Mouse (Mus musculus) hindbrain, postnatal 0 days (tissue): ENCODE measurements around the gene Vcam1. TPM values are rescaled to one million over a fixed set of nuclear protein-coding genes. Genes with fewer than 3 reads are reported as not detected.

ENCODE experiments used
- ATAC-seq: fragments of 200-750 bp; cut with Nextera tagmentation; 2 replicates; pipeline ENCODE4 v1.8.0; 2017; ENCODE audit warnings: mild to moderate bottlenecking, moderate TSS enrichment, moderate library complexity
- DNase-seq: peaks from one replicate; pipeline ENCODE4 v3.0.0-alpha.2; 2015; ENCODE audit warnings: low spot score
- H3K27ac ChIP-seq: fragments of 300-500 bp; sonication (generic); 2 replicates; pipeline ENCODE4 v1.5.1; 2014; ENCODE audit warnings: mild to moderate bottlenecking
- H3K27me3 ChIP-seq: fragments of 300-500 bp; sonication (generic); 2 replicates; pipeline ENCODE4 v1.6.1; 2014; ENCODE audit warnings: low read length, mixed read lengths; ENCODE audit not compliant: insufficient read depth
- H3K36me3 ChIP-seq: fragments of 300-500 bp; sonication (generic); 2 replicates; pipeline ENCODE4 v1.6.1; 2014; ENCODE audit warnings: low read length, mixed read lengths; ENCODE audit not compliant: insufficient read depth
- H3K4me1 ChIP-seq: fragments of 300-500 bp; sonication (generic); 2 replicates; pipeline ENCODE4 v1.6.1; 2014; ENCODE audit warnings: antibody characterized with exemption, low read length, mixed read lengths; ENCODE audit not compliant: insufficient read depth
- H3K4me2 ChIP-seq: fragments of 300-500 bp; sonication (generic); 2 replicates; pipeline ENCODE4 v1.6.1; 2014; ENCODE audit warnings: low read depth, mild to moderate bottlenecking, low read length, moderate library complexity, mixed read lengths
- H3K4me3 ChIP-seq: fragments of 300-500 bp; sonication (generic); 2 replicates; pipeline ENCODE4 v1.5.1; 2014; ENCODE audit warnings: low read length
- H3K9ac ChIP-seq: fragments of 300-500 bp; sonication (generic); replicated peaks from 2 replicates; pipeline ENCODE4 v1.6.1; 2014; ENCODE audit warnings: mild to moderate bottlenecking, low read length, moderate library complexity, mixed read lengths
- H3K9me3 ChIP-seq: fragments of 300-500 bp; sonication (generic); 2 replicates; pipeline ENCODE4 v1.6.1; 2016; ENCODE audit warnings: low read length, mixed read lengths
- CTCF ChIP-seq: IDR thresholded peaks from 2 replicates; pipeline ENCODE4 v1.5.1; 2016; ENCODE audit warnings: antibody characterized with exemption, control low read depth, low read depth
- WGBS: fragments of 180-500 bp; shearing (Covaris S2); extraction: QIAGEN DNeasy Blood & Tissue Kit; methylation state at CpG from one replicate; pipeline ENCODE4 v1.1.7; 2014; 5-methylcytosine and 5-hydroxymethylcytosine counted together
- polyA plus RNA-seq: library from polyadenylated mRNA; unstranded; fragments of >200 nt; fragmentation: Nextera tagmentation; extraction: Ambion mirVana; gene quantifications from 2 replicates; pipeline ENCODE4 v1.2.1, GENCODE M21; 2015
- total RNA-seq: library from RNA; depleted of rRNA; stranded (reverse); fragments of >200 nt; gene quantifications from 2 replicates; pipeline ENCODE4 v1.2.3, GENCODE M21; 2014

Vcam1 gene
- total and polyA plus RNA-seq, 2 experiments from 2014 or later, result 40.7 to 45.3 TPM

DNA sequence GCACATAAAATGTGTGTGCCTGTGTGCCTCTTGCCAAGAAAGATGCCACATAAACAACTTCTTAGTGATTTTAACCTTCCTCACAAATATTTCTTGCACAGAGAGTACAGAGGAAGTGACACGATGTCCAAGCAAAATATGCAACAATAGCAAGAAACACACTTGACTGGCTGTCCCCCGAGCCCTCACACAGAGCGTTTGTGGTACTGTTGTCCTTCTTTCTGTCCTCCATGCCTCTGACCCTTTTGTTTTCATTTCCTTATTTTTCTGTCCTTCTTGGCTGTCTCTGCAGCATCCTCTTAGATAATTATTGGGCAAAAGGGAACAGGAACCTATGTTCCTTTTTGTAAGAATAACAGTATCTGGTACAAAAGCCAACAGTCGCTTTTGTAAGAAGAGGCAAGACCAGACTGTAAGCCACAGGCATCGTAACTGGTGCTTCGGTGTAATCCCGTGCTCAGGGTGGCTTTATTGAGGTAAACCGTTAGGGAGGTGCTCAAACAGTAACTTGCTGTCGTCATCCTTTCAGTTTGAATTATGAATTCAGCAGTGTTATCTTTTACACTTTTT is 32.7 kb upstream of the Vcam1 start:
- Histone ChIP-seq H3K9ac (no peak overlapping the region), H3K9me3 (no peaks in the 10 kb centered on the region), H3K4me3 (no peak overlapping the region), H3K36me3 (no peaks in the 10 kb centered on the region), H3K4me1 (no peaks in the 10 kb centered on the region), H3K27ac (no peak overlapping the region), H3K27me3 (no peaks in the 10 kb centered on the region), H3K4me2 (no peak overlapping the region)
- no peak for ATAC-seq
- DNase-seq, result no peak
- 81% methylated on average over 9 of the region's 9 CpGs for WGBS
- TF ChIP-seq CTCF, result no peak

DNA sequence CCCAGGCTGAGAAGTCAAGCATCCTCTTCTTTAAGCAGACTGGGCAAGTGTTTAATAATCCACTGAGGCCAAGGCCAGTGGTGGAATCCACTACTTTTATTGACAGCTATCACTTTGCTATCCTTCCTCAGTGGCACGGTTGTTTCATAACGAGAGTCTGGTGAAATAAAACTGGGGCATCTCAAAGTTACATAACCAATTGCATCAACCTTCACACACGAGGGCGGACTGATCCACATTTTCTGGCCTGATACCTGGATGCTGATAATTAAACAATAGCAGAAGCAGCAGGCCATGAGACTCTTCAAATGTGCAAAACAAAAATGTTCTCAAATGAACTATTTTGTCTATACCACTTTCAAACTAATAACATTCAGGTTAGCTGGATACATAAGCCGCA is 29.9 kb upstream of the Vcam1 start:
- Histone ChIP-seq H3K4me3 (no peak overlapping the region), H3K27ac (no peak overlapping the region), H3K9me3 (no peaks in the 10 kb centered on the region), H3K9ac (no peak overlapping the region), H3K27me3 (no peaks in the 10 kb centered on the region), H3K36me3 (no peaks in the 10 kb centered on the region), H3K4me1 (no peaks in the 10 kb centered on the region), H3K4me2 (no peak overlapping the region)
- no peak for DNase-seq
- TF ChIP-seq CTCF, result no peak
- WGBS, result 96% methylated on average over 5 of the region's 5 CpGs
- ATAC-seq, result no peak

DNA sequence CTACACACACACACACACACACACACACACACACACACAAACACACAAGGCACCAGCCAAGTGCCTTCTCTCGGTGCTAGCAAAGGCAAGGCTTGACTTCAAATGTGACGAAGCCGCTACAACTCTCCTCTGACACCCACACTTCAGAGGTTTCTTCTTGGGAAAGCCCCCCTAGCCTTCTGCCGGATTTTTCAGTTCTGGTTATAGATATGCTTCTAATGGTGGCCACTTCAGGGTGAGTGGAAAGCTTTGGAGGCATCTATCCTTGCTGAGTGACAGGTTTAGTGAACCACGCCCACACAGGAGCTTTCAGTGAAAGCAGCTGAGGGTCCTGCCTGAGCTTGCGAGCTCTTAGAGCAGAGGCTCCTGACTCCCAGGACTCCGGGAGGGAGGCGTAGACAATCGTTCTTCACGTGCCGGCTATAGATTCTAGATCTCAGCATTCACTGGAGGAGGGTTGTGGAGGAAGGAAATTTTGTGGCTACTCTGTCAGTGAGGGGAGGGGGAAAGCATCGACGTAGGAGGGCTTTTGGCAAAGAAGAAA is 28.0 kb upstream of the Vcam1 start:
- Histone ChIP-seq H3K27ac (no peak overlapping the region), H3K4me1 (no peaks in the 10 kb centered on the region), H3K4me3 (no peak overlapping the region), H3K9ac (no peak overlapping the region), H3K36me3 (no peaks in the 10 kb centered on the region), H3K9me3 (no peaks in the 10 kb centered on the region), H3K4me2 (no peak overlapping the region), H3K27me3 (no peaks in the 10 kb centered on the region)
- ATAC-seq, result no peak
- WGBS, result 60% methylated on average over 13 of the region's 13 CpGs
- DNase-seq, result no peak
- no peak for TF ChIP-seq CTCF

DNA sequence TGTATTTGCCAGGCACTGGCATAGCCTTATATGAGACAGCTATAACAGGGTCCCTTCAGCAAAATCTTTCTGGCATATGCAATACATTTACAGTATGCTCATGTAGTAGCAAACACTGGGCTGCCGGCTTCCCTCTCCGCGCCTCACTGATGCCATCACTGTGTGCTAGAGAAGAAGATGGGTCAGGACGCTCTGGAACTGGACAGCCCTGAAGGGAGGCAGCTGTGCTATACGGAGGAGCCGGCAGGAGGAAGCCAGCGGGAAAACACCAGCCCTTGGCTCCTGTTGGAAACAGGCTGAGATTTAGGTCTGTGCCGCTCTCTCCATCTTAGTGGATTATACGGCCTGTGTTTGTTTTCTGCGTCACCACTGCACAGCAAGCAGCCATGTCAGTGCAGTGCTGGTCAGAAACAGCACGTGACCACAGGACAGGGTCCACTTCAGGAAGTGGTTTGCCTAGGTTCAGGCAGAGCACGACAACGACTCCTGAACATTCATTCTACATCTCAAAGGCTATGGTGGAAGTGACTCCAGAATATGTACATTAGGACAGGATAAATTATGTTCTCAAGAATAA is 20.7 kb upstream of the Vcam1 start:
- H3K9me3 ChIP-seq, result no peaks in the 10 kb centered on the region
- ATAC-seq, result peak; percentile 45; the same call in 1 of the 2 replicates
- H3K4me1 ChIP-seq, result no peaks in the 10 kb centered on the region

GRCm38 (mm10) chr3:116149096-116149495 is 19.6 kb upstream of the Vcam1 start:
- no peak overlapping the region for H3K9ac ChIP-seq
- no peak overlapping the region for H3K27ac ChIP-seq
- 61% methylated on average over 4 of the region's 4 CpGs for WGBS
- no peaks in the 10 kb centered on the region for H3K27me3 ChIP-seq
- no peaks in the 10 kb centered on the region for H3K4me1 ChIP-seq
- H3K4me2 ChIP-seq, result no peak overlapping the region
- no peak overlapping the region for H3K4me3 ChIP-seq
- H3K36me3 ChIP-seq, result no peaks in the 10 kb centered on the region
- DNase-seq (no peak), ATAC-seq (no peak)
- H3K9me3 ChIP-seq, result no peaks in the 10 kb centered on the region
- TF ChIP-seq CTCF, result no peak

More for the DNA sequence above, 20.7 kb upstream of the Vcam1 start:
- no peak overlapping the region for H3K4me3 ChIP-seq
- no peak overlapping the region for H3K4me2 ChIP-seq
- 82% methylated on average over 13 of the region's 13 CpGs for WGBS
- H3K9ac ChIP-seq, result no peak overlapping the region
- TF ChIP-seq CTCF, result no peak
- no peak overlapping the region for H3K27ac ChIP-seq
- H3K36me3 ChIP-seq, result no peaks in the 10 kb centered on the region
- no peak for DNase-seq
- no peaks in the 10 kb centered on the region for H3K27me3 ChIP-seq

GRCm38 (mm10) chr3:116148676-116149075 is 19.2 kb upstream of the Vcam1 start:
- H3K9ac ChIP-seq, result no peak overlapping the region
- H3K27ac ChIP-seq, result no peak overlapping the region
- no peak overlapping the region for H3K4me2 ChIP-seq
- H3K4me3 ChIP-seq, result no peak overlapping the region
- no peaks in the 10 kb centered on the region for H3K27me3 ChIP-seq
- no peaks in the 10 kb centered on the region for H3K9me3 ChIP-seq
- H3K4me1 ChIP-seq, result no peaks in the 10 kb centered on the region
- no peak for ATAC-seq
- H3K36me3 ChIP-seq, result no peaks in the 10 kb centered on the region
- no peak for TF ChIP-seq CTCF
- DNase-seq, result no peak
- WGBS, result 72% methylated on average over 9 of the region's 9 CpGs

DNA sequence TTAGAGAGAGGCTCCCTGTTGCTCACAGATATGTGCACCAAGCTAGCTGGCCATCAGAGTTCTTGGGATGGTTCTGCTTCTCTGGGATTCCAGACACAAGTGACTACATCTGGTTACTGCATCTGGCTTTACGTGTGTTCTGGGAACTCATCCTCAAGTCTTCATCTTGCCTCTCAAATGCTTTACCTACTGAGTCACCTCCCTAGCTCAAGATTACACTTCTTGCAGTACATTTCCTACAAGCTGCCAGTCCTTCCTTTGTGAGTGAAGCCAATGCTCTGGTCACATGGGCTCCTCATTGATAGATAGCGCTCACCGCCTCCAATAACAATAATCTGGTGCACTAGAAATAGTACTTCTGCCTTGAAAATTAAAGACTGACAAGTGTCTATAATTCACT is 11.7 kb upstream of the Vcam1 start:
- no peak for DNase-seq
- H3K9me3 ChIP-seq, result no peaks in the 10 kb centered on the region
- no peaks in the 10 kb centered on the region for H3K4me1 ChIP-seq
- 93% methylated on average over 3 of the region's 3 CpGs for WGBS
- no peak overlapping the region for H3K4me2 ChIP-seq
- no peak overlapping the region for H3K4me3 ChIP-seq
- H3K27me3 ChIP-seq, result no peaks in the 10 kb centered on the region
- ATAC-seq, result no peak
- TF ChIP-seq CTCF, result no peak
- no peak overlapping the region for H3K27ac ChIP-seq
- no peaks in the 10 kb centered on the region for H3K36me3 ChIP-seq
- H3K9ac ChIP-seq, result no peak overlapping the region
